In genomic region chr2:130178381-130178705, GRCm38 (mm10) we compare ENCODE assay signal across 8 mouse cellular contexts. TPM values are rescaled to one million over a fixed set of nuclear protein-coding genes. Genes with fewer than 3 reads are reported as not detected.
DNase-seq lines count a peak whose midpoint lies in the region; ATAC-seq lines count a peak whose summit lies in the region.

No protein-coding gene starts in this region.

- peak; percentile 55 for DNase-seq in adrenal gland, postnatal 14 days
- no peak for DNase-seq in adrenal gland, postnatal 25 days
- DNase-seq in lung, postnatal 25 days (ENCODE audit: low spot score), result no peak
- DNase-seq in intestine, embryonic 14.5 days (ENCODE audit: low spot score), result no peak
- no peak for DNase-seq in cerebellum, adult 8-10 months
- DNase-seq in layer of hippocampus, adult 18-20 months (ENCODE audit: low spot score in 2 of 2), result no peak

- peak overlapping the region; percentile 100 for H3K4me3 ChIP-seq in lung, embryonic 16.5 days (ENCODE audit: low read length)
- peak overlapping the region; percentile 99 for H3K4me3 ChIP-seq in intestine, embryonic 14.5 days (ENCODE audit: low read depth, low read length)
- peak overlapping the region; percentile 100 for H3K4me3 ChIP-seq in midbrain, embryonic 16.5 days (ENCODE audit: low read depth, low read length)

- peaks cover 20% of the 10 kb centered on the region for H3K4me1 ChIP-seq in lung, embryonic 16.5 days (replicated peaks; ENCODE audit: control insufficient read depth, insufficient read depth, low read length)
- H3K4me1 ChIP-seq in intestine, embryonic 14.5 days (replicated peaks; ENCODE audit: control insufficient read depth, insufficient read depth, low read length), result peaks cover 19% of the 10 kb centered on the region
- H3K4me1 ChIP-seq in midbrain, embryonic 16.5 days (ENCODE audit: control insufficient read depth, insufficient read depth, low read length), result peaks cover 21% of the 10 kb centered on the region

- H3K4me2 ChIP-seq in lung, embryonic 16.5 days (ENCODE audit: low read depth, low read length), result peak overlapping the region; percentile 77
- peak overlapping the region; percentile 92 for H3K4me2 ChIP-seq in intestine, embryonic 14.5 days (ENCODE audit: low read length)
- peak overlapping the region; percentile 79 for H3K4me2 ChIP-seq in midbrain, embryonic 16.5 days (ENCODE audit: low read length)

- 0 out of 2 replicates have a peak, but pooled peaks have one; percentile 8 for ATAC-seq in lung, embryonic 16.5 days (ENCODE audit: low read depth)
- no peak for ATAC-seq in intestine, embryonic 14.5 days (replicated peaks; ENCODE audit: low FRiP score, low TSS enrichment, low read depth)
- no peak for ATAC-seq in midbrain, embryonic 16.5 days

- WGBS in lung, embryonic 16.5 days, result 0% methylated on average over 11 of the region's 11 CpGs
- WGBS in intestine, embryonic 14.5 days, result 0% methylated on average over 11 of the region's 11 CpGs
- under 1% methylated on average over 11 of the region's 11 CpGs for WGBS in midbrain, embryonic 16.5 days

- no peaks in the 10 kb centered on the region for H3K27me3 ChIP-seq in lung, embryonic 16.5 days (ENCODE audit: control insufficient read depth, insufficient read depth, low read depth, low read length)
- H3K27me3 ChIP-seq in intestine, embryonic 14.5 days (replicated peaks; ENCODE audit: control insufficient read depth, insufficient read depth, low read length), result no peaks in the 10 kb centered on the region
- no peaks in the 10 kb centered on the region for H3K27me3 ChIP-seq in midbrain, embryonic 16.5 days (ENCODE audit: control insufficient read depth, insufficient read depth, low read depth, low read length)

- H3K9me3 ChIP-seq in lung, embryonic 16.5 days (ENCODE audit: control insufficient read depth, low read length), result no peaks in the 10 kb centered on the region
- H3K9me3 ChIP-seq in intestine, embryonic 14.5 days (ENCODE audit: control insufficient read depth, low read length), result no peaks in the 10 kb centered on the region
- no peaks in the 10 kb centered on the region for H3K9me3 ChIP-seq in midbrain, embryonic 16.5 days (replicated peaks; ENCODE audit: control insufficient read depth, low read length, poor library complexity, severe bottlenecking)

- H3K36me3 ChIP-seq in lung, embryonic 16.5 days (ENCODE audit: control insufficient read depth, insufficient read depth, low read length), result peaks cover 27% of the 10 kb centered on the region
- peaks cover 39% of the 10 kb centered on the region for H3K36me3 ChIP-seq in intestine, embryonic 14.5 days (ENCODE audit: control insufficient read depth, insufficient read depth, low read length)
- peaks cover 23% of the 10 kb centered on the region for H3K36me3 ChIP-seq in midbrain, embryonic 16.5 days (ENCODE audit: control insufficient read depth, insufficient read depth, low read length)

- H3K9ac ChIP-seq in lung, embryonic 16.5 days (ENCODE audit: low read length), result peak overlapping the region; percentile 100
- H3K9ac ChIP-seq in intestine, embryonic 14.5 days (ENCODE audit: low read length), result peak overlapping the region; percentile 100
- H3K9ac ChIP-seq in midbrain, embryonic 16.5 days (ENCODE audit: low read depth, low read length), result peak overlapping the region; percentile 99

- H3K27ac ChIP-seq in lung, embryonic 16.5 days (ENCODE audit: low read length), result peak overlapping the region; percentile 93
- peak overlapping the region; percentile 95 for H3K27ac ChIP-seq in intestine, embryonic 14.5 days (ENCODE audit: low read depth)
- H3K27ac ChIP-seq in midbrain, embryonic 16.5 days (ENCODE audit: low read length), result peak overlapping the region; percentile 95

RNA-seq across cellular contexts. Expression of gene Snrpb, which starts 0.9 kb away (rescaled TPM):
- total RNA-seq in adrenal gland, postnatal 14 days (2021), result 182 and 196 TPM in 2 replicates
- total RNA-seq in adrenal gland, postnatal 25 days (2021), result 175 and 178 TPM in 2 replicates
- polyA plus RNA-seq in lung, embryonic 16.5 days (2015; fragmentation: Nextera tagmentation; extraction: Ambion mirVana), result 609 TPM in 2 replicates
- polyA plus RNA-seq in intestine, embryonic 14.5 days (2014; fragmentation: Nextera tagmentation; extraction: Ambion mirVana), result 638 and 666 TPM in 2 replicates
- polyA plus RNA-seq in midbrain, embryonic 16.5 days (2015; fragmentation: Nextera tagmentation; extraction: Ambion mirVana), result 286 and 305 TPM in 2 replicates
- total RNA-seq in layer of hippocampus, adult 18-20 months (2021), result 100 to 1,000 TPM; 113 to 115 TPM

RNA-seq across cellular contexts. Expression of gene Tmc2, which starts 16.7 kb away (rescaled TPM):
- not detected in 2 replicates for total RNA-seq in adrenal gland, postnatal 14 days (2021)
- total RNA-seq in adrenal gland, postnatal 25 days (2021), result not detected in 2 replicates
- polyA plus RNA-seq in lung, embryonic 16.5 days (2015; fragmentation: Nextera tagmentation; extraction: Ambion mirVana), result not detected in 2 replicates
- polyA plus RNA-seq in intestine, embryonic 14.5 days (2014; fragmentation: Nextera tagmentation; extraction: Ambion mirVana), result not detected in 2 replicates
- polyA plus RNA-seq in midbrain, embryonic 16.5 days (2015; fragmentation: Nextera tagmentation; extraction: Ambion mirVana), result not detected in 2 replicates
- total RNA-seq in layer of hippocampus, adult 18-20 months (2021), result under 1 TPM in 1 of 2 experiments, not detected in 1; 0.12 TPM
